Mouse (Mus musculus): Measurements from ENCODE around the gene Pdik1l. TPM values are rescaled to one million over a fixed set of nuclear protein-coding genes. Genes with fewer than 3 reads are reported as not detected.
A peak's percentile ranks its signal among the peaks of the same experiment; 100 is the strongest.

Gene Pdik1l
- polyA plus RNA-seq, 1 experiment from 2014 or later: 32.2 TPM

- Histone ChIP-seq H3K4me2 (ENCODE audit: low read length) (no peak overlapping the region), H3K27me3 (replicated peaks; ENCODE audit: control insufficient read depth, insufficient read depth, low read length) (no peaks in the 10 kb centered on the region), H3K9ac (ENCODE audit: low read length) (no peak overlapping the region), H3K9me3 (replicated peaks; ENCODE audit: control insufficient read depth, low read length) (no peaks in the 10 kb centered on the region), H3K4me3 (ENCODE audit: low read depth, low read length) (no peak overlapping the region), H3K4me1 (ENCODE audit: control insufficient read depth, insufficient read depth, low read length) (no peaks in the 10 kb centered on the region), H3K27ac (ENCODE audit: low read depth, low read length) (no peak overlapping the region), H3K36me3 (ENCODE audit: control insufficient read depth, insufficient read depth, low read length) (no peaks in the 10 kb centered on the region)
- DNase-seq (ENCODE audit: low spot score) (no peak), ATAC-seq (no peak)
- WGBS: 79% methylated on average over 9 of the region's 9 CpGs
Observed at GRCm38 (mm10) chr4:134293692-134294163, 6.0 kb upstream of the Pdik1l start.

- DNase-seq (ENCODE audit: low spot score): no peak
- no peak overlapping the region for H3K4me3 ChIP-seq (ENCODE audit: low read depth, low read length)
- H3K4me1 ChIP-seq (ENCODE audit: control insufficient read depth, insufficient read depth, low read length): peaks cover 5% of the 10 kb centered on the region
- H3K9me3 ChIP-seq (replicated peaks; ENCODE audit: control insufficient read depth, low read length): no peaks in the 10 kb centered on the region
- H3K27me3 ChIP-seq (replicated peaks; ENCODE audit: control insufficient read depth, insufficient read depth, low read length): no peaks in the 10 kb centered on the region
- no peak overlapping the region for H3K9ac ChIP-seq (ENCODE audit: low read length)
- H3K36me3 ChIP-seq (ENCODE audit: control insufficient read depth, insufficient read depth, low read length): no peaks in the 10 kb centered on the region
- no peak overlapping the region for H3K4me2 ChIP-seq (ENCODE audit: low read length)
- no peak for ATAC-seq
- H3K27ac ChIP-seq (ENCODE audit: low read depth, low read length): no peak overlapping the region
- 76% methylated on average over 18 of the region's 18 CpGs for WGBS
Observed at GRCm38 (mm10) chr4:134293061-134293691, 5.5 kb upstream of the Pdik1l start.

GRCm38 (mm10) chr4:134292067-134292466 lies 4.4 kb upstream of the Pdik1l start:
- peak; percentile 81 for DNase-seq (ENCODE audit: low spot score)

GRCm38 (mm10) chr4:134288397-134289256 lies 932 bp upstream of the Pdik1l start:
- H3K9me3 ChIP-seq (replicated peaks; ENCODE audit: control insufficient read depth, low read length): no peaks in the 10 kb centered on the region
- ATAC-seq (no peak), DNase-seq (ENCODE audit: low spot score) (no peak)
- peak overlapping the region; percentile 76 for H3K4me2 ChIP-seq (ENCODE audit: low read length)
- H3K27me3 ChIP-seq (replicated peaks; ENCODE audit: control insufficient read depth, insufficient read depth, low read length): no peaks in the 10 kb centered on the region
- H3K27ac ChIP-seq (ENCODE audit: low read depth, low read length): peak overlapping the region; percentile 100
- peak overlapping the region; percentile 99 for H3K9ac ChIP-seq (ENCODE audit: low read length)
- H3K4me1 ChIP-seq (ENCODE audit: control insufficient read depth, insufficient read depth, low read length): peaks cover 11% of the 10 kb centered on the region
- H3K4me3 ChIP-seq (ENCODE audit: low read depth, low read length): peak overlapping the region; percentile 96
- 52% methylated on average over 11 of the region's 11 CpGs for WGBS
- peaks cover 8% of the 10 kb centered on the region for H3K36me3 ChIP-seq (ENCODE audit: control insufficient read depth, insufficient read depth, low read length)

More at GRCm38 (mm10) chr4:134292067-134292466, 4.4 kb upstream of the Pdik1l start:
- WGBS: 18% methylated on average over 7 of the region's 7 CpGs
- Histone ChIP-seq H3K4me2 (ENCODE audit: low read length) (no peak overlapping the region), H3K27ac (ENCODE audit: low read depth, low read length) (no peak overlapping the region), H3K36me3 (ENCODE audit: control insufficient read depth, insufficient read depth, low read length) (no peaks in the 10 kb centered on the region), H3K9me3 (replicated peaks; ENCODE audit: control insufficient read depth, low read length) (no peaks in the 10 kb centered on the region), H3K4me1 (ENCODE audit: control insufficient read depth, insufficient read depth, low read length) (peaks cover 6% of the 10 kb centered on the region), H3K27me3 (replicated peaks; ENCODE audit: control insufficient read depth, insufficient read depth, low read length) (no peaks in the 10 kb centered on the region), H3K4me3 (ENCODE audit: low read depth, low read length) (no peak overlapping the region), H3K9ac (ENCODE audit: low read length) (no peak overlapping the region)
- ATAC-seq: no peak

GRCm38 (mm10) chr4:134287168-134287564 lies 529 bp downstream of the Pdik1l start:
- no peaks in the 10 kb centered on the region for H3K9me3 ChIP-seq (replicated peaks; ENCODE audit: control insufficient read depth, low read length)
- peaks cover 22% of the 10 kb centered on the region for H3K36me3 ChIP-seq (ENCODE audit: control insufficient read depth, insufficient read depth, low read length)
- whole genome bisulfite sequencing: under 1% methylated on average over 55 of the region's 59 CpGs
- H3K4me2 ChIP-seq (ENCODE audit: low read length): peak overlapping the region; percentile 86
- H3K4me1 ChIP-seq (ENCODE audit: control insufficient read depth, insufficient read depth, low read length): peaks cover 11% of the 10 kb centered on the region
- H3K27me3 ChIP-seq (replicated peaks; ENCODE audit: control insufficient read depth, insufficient read depth, low read length): no peaks in the 10 kb centered on the region
- peak; percentile 96 for DNase-seq (ENCODE audit: low spot score)
- peak; percentile 96 for ATAC-seq
- peak overlapping the region; percentile 100 for H3K27ac ChIP-seq (ENCODE audit: low read depth, low read length)
- peak overlapping the region; percentile 96 for H3K4me3 ChIP-seq (ENCODE audit: low read depth, low read length)
- H3K9ac ChIP-seq (ENCODE audit: low read length): peak overlapping the region; percentile 99

- Histone ChIP-seq H3K27ac (ENCODE audit: low read depth, low read length) (peak overlapping the region; percentile 100), H3K9ac (ENCODE audit: low read length) (peak overlapping the region; percentile 99), H3K36me3 (ENCODE audit: control insufficient read depth, insufficient read depth, low read length) (peaks cover 27% of the 10 kb centered on the region), H3K4me3 (ENCODE audit: low read depth, low read length) (peak overlapping the region; percentile 96), H3K27me3 (replicated peaks; ENCODE audit: control insufficient read depth, insufficient read depth, low read length) (no peaks in the 10 kb centered on the region), H3K4me1 (ENCODE audit: control insufficient read depth, insufficient read depth, low read length) (peaks cover 11% of the 10 kb centered on the region), H3K9me3 (replicated peaks; ENCODE audit: control insufficient read depth, low read length) (no peaks in the 10 kb centered on the region), H3K4me2 (ENCODE audit: low read length) (peak overlapping the region; percentile 86)
- WGBS: 3% methylated on average over 59 of the region's 59 CpGs
- ATAC-seq (peak; percentile 65; the same call in 1 of the 2 replicates), DNase-seq (ENCODE audit: low spot score) (peak; percentile 22)
Observed at GRCm38 (mm10) chr4:134286226-134287167, 1.2 kb downstream of the Pdik1l start.

- ATAC-seq: no peak
- no peak overlapping the region for H3K4me3 ChIP-seq (ENCODE audit: low read depth, low read length)
- no peaks in the 10 kb centered on the region for H3K9me3 ChIP-seq (replicated peaks; ENCODE audit: control insufficient read depth, low read length)
- no peak overlapping the region for H3K9ac ChIP-seq (ENCODE audit: low read length)
- no peak overlapping the region for H3K27ac ChIP-seq (ENCODE audit: low read depth, low read length)
- no peak for DNase-seq (ENCODE audit: low spot score)
- H3K4me2 ChIP-seq (ENCODE audit: low read length): no peak overlapping the region
- WGBS: 91% methylated on average over 2 of the region's 2 CpGs
- H3K36me3 ChIP-seq (ENCODE audit: control insufficient read depth, insufficient read depth, low read length): peaks cover 40% of the 10 kb centered on the region
- peaks cover 11% of the 10 kb centered on the region for H3K4me1 ChIP-seq (ENCODE audit: control insufficient read depth, insufficient read depth, low read length)
- H3K27me3 ChIP-seq (replicated peaks; ENCODE audit: control insufficient read depth, insufficient read depth, low read length): no peaks in the 10 kb centered on the region
Observed at GRCm38 (mm10) chr4:134284942-134285341, 2.8 kb downstream of the Pdik1l start.

Data from forebrain, embryonic 14.5 days (tissue).